Mouse (Mus musculus): ENCODE data around the gene Pbx2.

DNA sequence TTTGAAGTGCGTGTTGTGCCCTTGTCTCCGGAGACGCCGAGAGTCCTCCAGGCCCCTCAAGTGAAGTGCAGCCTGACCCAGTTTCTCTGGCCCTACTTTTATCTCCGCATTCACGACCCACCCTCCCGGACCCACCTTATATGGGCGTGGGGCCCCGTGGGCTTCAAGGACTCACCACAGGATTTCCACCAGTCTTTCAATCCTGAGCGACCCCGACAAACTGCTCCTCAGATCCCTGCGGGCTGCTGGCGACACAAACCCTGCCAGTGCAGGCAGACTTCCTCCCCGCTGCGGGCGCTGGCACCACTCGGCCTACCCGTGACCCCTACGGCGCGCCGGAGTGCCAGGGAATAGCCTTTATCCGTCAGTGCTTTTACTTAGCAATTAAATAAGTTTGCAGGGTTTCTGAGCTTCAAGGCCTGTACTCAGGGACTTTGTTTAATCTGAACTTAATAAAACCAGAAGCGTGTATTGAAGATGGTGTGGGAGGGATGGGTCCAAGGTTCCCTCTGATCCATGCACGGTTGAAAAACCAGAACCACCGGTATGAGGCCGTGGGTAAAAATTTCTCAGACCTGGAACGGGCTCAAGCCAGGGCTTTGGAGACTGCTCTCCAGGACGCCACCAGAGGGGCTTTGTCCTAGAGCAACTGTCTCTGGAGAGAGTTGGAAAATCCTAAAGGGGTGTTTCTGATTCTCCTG lies 37.0 kb downstream of the Pbx2 start, which contains the start of gene Ppt2:
- TF ChIP-seq POLR2A (IDR thresholded peaks at IDR 0.05; ENCODE audit: insufficient read depth, low read length): no peak
- no peak for TF ChIP-seq EP300 (IDR thresholded peaks at IDR 0.05; ENCODE audit: insufficient read depth, low read depth, low read length)
